Mouse (Mus musculus) liver, postnatal 0 days (tissue): ENCODE data around the gene Fam111a.

Experiments
- CTCF ChIP-seq: sonication (generic); IDR thresholded peaks from 2 replicates; pipeline ENCODE4 v1.5.1; 2016; ENCODE audit warnings: antibody characterized with exemption, low read depth
- EP300 ChIP-seq: IDR thresholded peaks from 2 replicates; pipeline ENCODE4 v1.6.1; 2016; ENCODE audit warnings: antibody characterized with exemption, low read depth, mild to moderate bottlenecking

GRCm38 (mm10) chr19:12564197-12564596 lies 18.7 kb downstream of the Fam111a start:
- TF ChIP-seq CTCF (no peak), EP300 (no peak)
